Mouse (Mus musculus): ENCODE measurements around the gene Smco1. TPM values are rescaled to one million over a fixed set of nuclear protein-coding genes. Genes with fewer than 3 reads are reported as not detected.
"Not testable (repeated sequence)": the region's sequence is repeated elsewhere in the genome, so short reads cannot be mapped to it uniquely, and the experiment has no call there.

Smco1 gene
- polyA plus RNA-seq, 1 experiment from 2014 or later = not detected

DNA sequence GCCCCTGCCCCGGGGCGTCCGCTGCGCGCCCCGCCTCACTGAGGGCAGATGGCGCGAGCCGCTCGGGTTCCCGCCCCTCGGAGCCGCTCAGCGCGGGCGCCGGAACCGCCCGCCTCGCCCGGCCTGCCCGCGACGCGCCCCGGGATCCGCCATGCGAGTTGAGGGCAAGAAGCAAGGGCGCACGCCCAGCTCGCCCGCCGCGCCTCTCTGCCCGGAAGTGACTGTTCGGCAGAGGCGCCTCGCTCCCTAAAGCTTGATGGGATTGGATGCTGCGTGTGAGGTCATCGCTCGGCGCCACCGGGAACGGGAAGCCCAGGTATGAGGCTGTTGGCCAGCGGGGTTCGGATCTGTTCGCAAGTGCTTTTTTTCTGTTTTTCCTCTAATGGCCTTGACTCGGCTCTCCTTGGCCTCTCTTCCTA, 24.3 kb upstream of the Smco1 start, which contains the start of the genes Fbxo45 and Wdr53:
Fbxo45 (minus strand) TSS at position 207 of the 419 bp plus-strand sequence.
Wdr53 (plus strand) TSS at position 276 of the 419 bp plus-strand sequence.
- no peaks in the 10 kb centered on the region for H3K27me3 ChIP-seq (ENCODE audit: control insufficient read depth, insufficient read depth, low read length)
- peak within 1 kb of the TSS; percentile 76 for H3K4me3 ChIP-seq (ENCODE audit: low read depth, low read length)
- peak within 1 kb of the TSS; percentile 87 for H3K9ac ChIP-seq (ENCODE audit: low read depth, low read length)
- peaks cover 2% of the 10 kb centered on the region; the same call in 1 of the 2 replicates for H3K36me3 ChIP-seq (ENCODE audit: control insufficient read depth, insufficient read depth, low read length)
- under 1% methylated on average over 47 of the region's 48 CpGs for WGBS (ENCODE audit: insufficient replicate concordance)
- peak; percentile 96 for ATAC-seq (replicated peaks; ENCODE audit: insufficient number of reproducible peaks, low FRiP score, low TSS enrichment)
- H3K4me2 ChIP-seq = peak within 1 kb of the TSS; percentile 60
- no peaks in the 10 kb centered on the region for H3K9me3 ChIP-seq (replicated peaks; ENCODE audit: control insufficient read depth, low read length)
- peak within 1 kb of the TSS; percentile 95 for H3K27ac ChIP-seq (ENCODE audit: low read depth, low read length)
- peaks cover 20% of the 10 kb centered on the region for H3K4me1 ChIP-seq (ENCODE audit: control insufficient read depth, insufficient read depth, low read length)

- not testable (repeated sequence) for H3K4me2 ChIP-seq; H3K4me3 ChIP-seq (ENCODE audit: low read depth, low read length); H3K9ac ChIP-seq (ENCODE audit: low read depth, low read length); H3K36me3 ChIP-seq (ENCODE audit: control insufficient read depth, insufficient read depth, low read length); H3K27ac ChIP-seq (ENCODE audit: low read depth, low read length); H3K9me3 ChIP-seq (replicated peaks; ENCODE audit: control insufficient read depth, low read length); H3K27me3 ChIP-seq (ENCODE audit: control insufficient read depth, insufficient read depth, low read length); H3K4me1 ChIP-seq (ENCODE audit: control insufficient read depth, insufficient read depth, low read length); ATAC-seq (replicated peaks; ENCODE audit: insufficient number of reproducible peaks, low FRiP score, low TSS enrichment)
- 84% methylated on average over 2 of the region's 2 CpGs for WGBS (ENCODE audit: insufficient replicate concordance)
Observed at GRCm38 (mm10) chr16:32264225-32264624, 7.0 kb upstream of the Smco1 start.

DNA sequence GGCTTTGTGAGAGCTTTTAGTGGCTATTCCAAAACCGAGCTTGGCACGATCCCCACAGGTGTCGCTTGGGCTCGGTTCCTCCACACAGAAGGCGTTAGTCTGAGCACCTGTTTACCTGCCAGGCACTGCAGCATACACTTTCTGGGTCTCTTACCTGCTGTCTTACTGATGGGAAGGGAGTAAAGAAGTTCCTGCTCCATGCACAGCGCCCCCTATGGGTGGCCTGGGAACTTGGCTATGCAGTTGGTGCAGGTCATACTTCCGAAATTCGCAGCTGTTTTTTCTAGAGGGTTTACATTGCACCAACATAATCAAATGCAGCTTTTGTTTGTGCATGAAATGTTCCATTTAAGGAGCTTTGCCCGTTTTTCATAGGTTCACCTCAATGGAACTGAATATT, 2.1 kb downstream of the Smco1 start:
- Histone ChIP-seq H3K9ac (ENCODE audit: low read depth, low read length) (no peak overlapping the region), H3K4me1 (ENCODE audit: control insufficient read depth, insufficient read depth, low read length) (no peaks in the 10 kb centered on the region), H3K9me3 (replicated peaks; ENCODE audit: control insufficient read depth, low read length) (no peaks in the 10 kb centered on the region), H3K27ac (ENCODE audit: low read depth, low read length) (no peak overlapping the region), H3K27me3 (ENCODE audit: control insufficient read depth, insufficient read depth, low read length) (no peaks in the 10 kb centered on the region), H3K4me3 (ENCODE audit: low read depth, low read length) (no peak overlapping the region), H3K4me2 (no peak overlapping the region), H3K36me3 (ENCODE audit: control insufficient read depth, insufficient read depth, low read length) (no peaks in the 10 kb centered on the region)
- ATAC-seq (replicated peaks; ENCODE audit: insufficient number of reproducible peaks, low FRiP score, low TSS enrichment) = no peak
- WGBS (ENCODE audit: insufficient replicate concordance) = 48% methylated on average over 9 of the region's 9 CpGs

DNA sequence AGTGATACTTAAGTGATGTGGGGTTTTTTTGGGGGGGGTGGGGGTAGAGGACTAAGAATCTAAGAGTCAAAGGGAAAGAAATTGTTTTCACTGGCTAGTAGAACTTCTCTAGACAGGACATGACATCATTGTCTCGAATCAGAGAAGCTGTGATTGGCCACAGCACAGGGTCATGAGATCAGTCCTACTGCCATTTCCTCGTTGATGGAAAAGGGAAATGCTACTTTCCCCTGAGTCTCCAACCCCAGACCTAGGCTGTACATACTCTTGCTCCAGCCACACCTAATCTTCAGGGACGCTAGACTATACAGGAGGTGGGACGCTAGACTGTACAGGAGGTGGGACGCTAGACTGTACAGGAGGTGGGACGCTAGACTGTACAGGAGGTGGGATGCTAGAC, 3.8 kb downstream of the Smco1 start:
- H3K4me2 ChIP-seq = no peak overlapping the region
- 86% methylated on average over 6 of the region's 6 CpGs for WGBS (ENCODE audit: insufficient replicate concordance)
- H3K9me3 ChIP-seq (replicated peaks; ENCODE audit: control insufficient read depth, low read length) = 0 out of 2 replicates have a peak, but pooled peaks cover 3% of the 10 kb centered on the region
- H3K9ac ChIP-seq (ENCODE audit: low read depth, low read length) = no peak overlapping the region
- no peak overlapping the region for H3K4me3 ChIP-seq (ENCODE audit: low read depth, low read length)
- no peak overlapping the region for H3K27ac ChIP-seq (ENCODE audit: low read depth, low read length)
- peaks cover 4% of the 10 kb centered on the region for H3K36me3 ChIP-seq (ENCODE audit: control insufficient read depth, insufficient read depth, low read length)
- no peaks in the 10 kb centered on the region for H3K27me3 ChIP-seq (ENCODE audit: control insufficient read depth, insufficient read depth, low read length)
- H3K4me1 ChIP-seq (ENCODE audit: control insufficient read depth, insufficient read depth, low read length) = 0 out of 2 replicates have a peak, but pooled peaks cover 4% of the 10 kb centered on the region
- ATAC-seq (replicated peaks; ENCODE audit: insufficient number of reproducible peaks, low FRiP score, low TSS enrichment) = no peak

DNA sequence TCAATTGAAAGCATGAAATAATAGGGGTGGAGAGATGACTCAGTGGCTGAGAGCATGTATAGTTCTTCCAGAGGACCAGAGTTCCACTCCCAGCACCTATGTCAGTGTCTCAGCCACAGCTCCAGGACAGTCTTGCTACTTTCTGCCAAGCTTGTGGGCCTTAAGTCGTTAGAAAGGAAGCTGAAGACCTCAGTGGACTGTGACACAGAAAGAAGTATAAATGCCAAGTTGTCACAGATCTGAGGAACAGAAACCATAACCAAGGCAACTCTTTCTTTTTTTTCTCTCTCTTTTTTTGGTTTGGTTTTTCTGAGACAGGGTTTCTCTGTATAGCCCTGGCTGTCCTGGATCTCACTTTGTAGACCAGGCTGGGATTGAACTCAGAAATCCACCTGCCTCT, 4.6 kb downstream of the Smco1 start:
- no peak for ATAC-seq (replicated peaks; ENCODE audit: insufficient number of reproducible peaks, low FRiP score, low TSS enrichment)
- no peak overlapping the region for H3K9ac ChIP-seq (ENCODE audit: low read depth, low read length)
- no peak overlapping the region for H3K4me2 ChIP-seq
- WGBS (ENCODE audit: insufficient replicate concordance) = 71% methylated on average over 1 of the region's 1 CpGs
- no peak overlapping the region for H3K27ac ChIP-seq (ENCODE audit: low read depth, low read length)
- H3K9me3 ChIP-seq (replicated peaks; ENCODE audit: control insufficient read depth, low read length) = 0 out of 2 replicates have a peak, but pooled peaks cover 3% of the 10 kb centered on the region
- peaks cover 7% of the 10 kb centered on the region for H3K36me3 ChIP-seq (ENCODE audit: control insufficient read depth, insufficient read depth, low read length)
- H3K4me1 ChIP-seq (ENCODE audit: control insufficient read depth, insufficient read depth, low read length) = 0 out of 2 replicates have a peak, but pooled peaks cover 4% of the 10 kb centered on the region
- H3K4me3 ChIP-seq (ENCODE audit: low read depth, low read length) = no peak overlapping the region
- H3K27me3 ChIP-seq (ENCODE audit: control insufficient read depth, insufficient read depth, low read length) = no peaks in the 10 kb centered on the region

DNA sequence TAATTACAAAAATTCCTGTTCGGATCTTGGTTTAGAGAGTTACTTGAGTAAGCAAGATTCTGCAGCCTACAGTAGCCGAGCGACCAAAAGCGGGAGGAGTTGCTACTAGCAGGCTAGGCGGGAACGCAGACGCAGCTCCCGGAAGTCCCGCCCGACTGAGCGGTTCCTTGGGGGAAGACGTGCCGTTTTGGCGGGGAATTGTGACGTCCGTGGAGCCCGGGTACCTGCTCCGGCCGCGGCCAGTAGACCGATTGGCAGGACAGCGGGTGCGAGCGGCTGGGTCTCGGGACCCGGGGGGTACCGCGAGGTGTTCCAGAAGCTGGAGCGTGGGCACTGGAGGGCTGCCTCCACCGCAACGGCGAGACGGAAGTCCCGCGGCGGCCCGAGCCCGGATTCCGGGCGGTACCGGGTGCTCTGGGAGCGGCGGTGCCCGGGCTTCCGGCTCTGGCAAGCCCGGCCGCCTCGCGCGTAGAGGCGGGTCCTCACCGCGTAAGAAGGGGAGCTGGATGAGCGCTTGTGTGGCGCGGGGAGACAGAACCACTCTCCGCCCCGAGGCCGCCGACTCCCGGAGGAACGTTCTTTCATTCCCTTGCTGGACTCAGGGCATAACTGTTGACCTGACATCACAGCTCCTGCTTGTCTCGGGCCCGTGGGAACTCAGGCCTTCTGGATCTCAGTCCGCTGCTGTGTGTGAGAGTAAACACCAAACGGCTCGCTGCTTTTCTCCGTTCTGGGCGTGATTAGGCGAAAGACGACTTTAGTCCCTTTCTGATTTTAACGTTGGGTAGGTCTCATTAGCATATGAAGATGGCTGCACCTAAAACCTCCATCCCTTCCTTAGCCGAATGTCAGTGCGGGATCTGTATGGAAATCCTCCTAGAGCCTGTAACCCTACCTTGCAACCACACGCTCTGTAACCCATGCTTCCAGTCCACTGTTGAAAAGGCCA, 6.3 kb downstream of the Smco1 start, which contains the start of gene Rnf168:
Rnf168 (plus strand) TSS at position 152 of the 949 bp plus-strand sequence.
- peak within 1 kb of the TSS; percentile 97 for H3K27ac ChIP-seq (ENCODE audit: low read depth, low read length)
- peak; percentile 86 for ATAC-seq (replicated peaks; ENCODE audit: insufficient number of reproducible peaks, low FRiP score, low TSS enrichment)
- H3K36me3 ChIP-seq (ENCODE audit: control insufficient read depth, insufficient read depth, low read length) = peaks cover 10% of the 10 kb centered on the region
- H3K27me3 ChIP-seq (ENCODE audit: control insufficient read depth, insufficient read depth, low read length) = no peaks in the 10 kb centered on the region
- H3K9me3 ChIP-seq (replicated peaks; ENCODE audit: control insufficient read depth, low read length) = 0 out of 2 replicates have a peak, but pooled peaks cover 3% of the 10 kb centered on the region
- peak within 1 kb of the TSS; percentile 94 for H3K9ac ChIP-seq (ENCODE audit: low read depth, low read length)
- WGBS (ENCODE audit: insufficient replicate concordance) = under 1% methylated on average over 75 of the region's 75 CpGs
- peak within 1 kb of the TSS; percentile 76 for H3K4me2 ChIP-seq
- 0 out of 2 replicates have a peak, but pooled peaks cover 4% of the 10 kb centered on the region for H3K4me1 ChIP-seq (ENCODE audit: control insufficient read depth, insufficient read depth, low read length)
- H3K4me3 ChIP-seq (ENCODE audit: low read depth, low read length) = peak within 1 kb of the TSS; percentile 74

GRCm38 (mm10) chr16:32278396-32278795, 7.1 kb downstream of the Smco1 start:
- ATAC-seq (replicated peaks; ENCODE audit: insufficient number of reproducible peaks, low FRiP score, low TSS enrichment) = no peak
- peak overlapping the region; percentile 94 for H3K9ac ChIP-seq (ENCODE audit: low read depth, low read length)
- peak overlapping the region; percentile 76 for H3K4me2 ChIP-seq
- 55% methylated on average over 7 of the region's 7 CpGs for WGBS (ENCODE audit: insufficient replicate concordance)
- 0 out of 2 replicates have a peak, but pooled peaks cover 3% of the 10 kb centered on the region for H3K9me3 ChIP-seq (replicated peaks; ENCODE audit: control insufficient read depth, low read length)
- H3K4me1 ChIP-seq (ENCODE audit: control insufficient read depth, insufficient read depth, low read length) = 0 out of 2 replicates have a peak, but pooled peaks cover 4% of the 10 kb centered on the region
- peaks cover 16% of the 10 kb centered on the region for H3K36me3 ChIP-seq (ENCODE audit: control insufficient read depth, insufficient read depth, low read length)
- no peaks in the 10 kb centered on the region for H3K27me3 ChIP-seq (ENCODE audit: control insufficient read depth, insufficient read depth, low read length)
- H3K4me3 ChIP-seq (ENCODE audit: low read depth, low read length) = peak overlapping the region; percentile 74
- H3K27ac ChIP-seq (ENCODE audit: low read depth, low read length) = no peak overlapping the region

GRCm38 (mm10) chr16:32280211-32280610, 8.9 kb downstream of the Smco1 start:
- H3K9me3 ChIP-seq (replicated peaks; ENCODE audit: control insufficient read depth, low read length) = 0 out of 2 replicates have a peak, but pooled peaks cover 3% of the 10 kb centered on the region
- H3K36me3 ChIP-seq (ENCODE audit: control insufficient read depth, insufficient read depth, low read length) = peaks cover 28% of the 10 kb centered on the region
- ATAC-seq (replicated peaks; ENCODE audit: insufficient number of reproducible peaks, low FRiP score, low TSS enrichment) = no peak
- H3K27me3 ChIP-seq (ENCODE audit: control insufficient read depth, insufficient read depth, low read length) = no peaks in the 10 kb centered on the region
- H3K4me3 ChIP-seq (ENCODE audit: low read depth, low read length) = no peak overlapping the region
- H3K4me1 ChIP-seq (ENCODE audit: control insufficient read depth, insufficient read depth, low read length) = 0 out of 2 replicates have a peak, but pooled peaks cover 4% of the 10 kb centered on the region
- WGBS (ENCODE audit: insufficient replicate concordance) = 96% methylated on average over 8 of the region's 8 CpGs
- no peak overlapping the region for H3K27ac ChIP-seq (ENCODE audit: low read depth, low read length)
- no peak overlapping the region for H3K9ac ChIP-seq (ENCODE audit: low read depth, low read length)
- H3K4me2 ChIP-seq = no peak overlapping the region

All from heart, embryonic 11.5 days (tissue).